Mouse (Mus musculus): ENCODE measurements at regions not wholly inside any gene's neighbourhood (a gene's known extent, or its start where the extent isn't known, plus 50 kb on each side); places are given as distances from the start of the nearest gene placed in this dataset.

- TF ChIP-seq POLR2A (IDR thresholded peaks at IDR 0.05; ENCODE audit: borderline replicate concordance, control insufficient read depth, low read depth, low read length) (no peak), CTCF (IDR thresholded peaks at IDR 0.05; ENCODE audit: control insufficient read depth, insufficient read depth, low read length) (no peak)
- Histone ChIP-seq H3K27ac (ENCODE audit: control insufficient read depth, insufficient read depth, low read depth, low read length, poor library complexity) (no peak overlapping the region), H3K4me3 (replicated peaks; ENCODE audit: control insufficient read depth, low read depth, low read length) (no peak overlapping the region), H3K4me1 (ENCODE audit: control insufficient read depth, insufficient read depth, low read length) (no peaks in the 10 kb centered on the region)
- WGBS: 58% methylated on average over 4 of the region's 4 CpGs
Observed at GRCm38 (mm10) chr13:44086801-44087200, 302.2 kb downstream of the Cd83 start.

GRCm38 (mm10) chr13:44097141-44097540 is 312.6 kb downstream of the Cd83 start:
- H3K27ac ChIP-seq (ENCODE audit: control insufficient read depth, insufficient read depth, low read depth, low read length, poor library complexity): no peak overlapping the region
- TF ChIP-seq POLR2A (IDR thresholded peaks at IDR 0.05; ENCODE audit: borderline replicate concordance, control insufficient read depth, low read depth, low read length) (no peak), CTCF (IDR thresholded peaks at IDR 0.05; ENCODE audit: control insufficient read depth, insufficient read depth, low read length) (no peak)
- WGBS: 36% methylated on average over 2 of the region's 2 CpGs
- no peaks in the 10 kb centered on the region for H3K4me1 ChIP-seq (ENCODE audit: control insufficient read depth, insufficient read depth, low read length)
- H3K4me3 ChIP-seq (replicated peaks; ENCODE audit: control insufficient read depth, low read depth, low read length): no peak overlapping the region

- Histone ChIP-seq H3K27ac (ENCODE audit: control insufficient read depth, insufficient read depth, low read depth, low read length, poor library complexity) (no peak overlapping the region), H3K4me3 (replicated peaks; ENCODE audit: control insufficient read depth, low read depth, low read length) (no peak overlapping the region), H3K4me1 (ENCODE audit: control insufficient read depth, insufficient read depth, low read length) (no peaks in the 10 kb centered on the region)
- TF ChIP-seq POLR2A (IDR thresholded peaks at IDR 0.05; ENCODE audit: borderline replicate concordance, control insufficient read depth, low read depth, low read length) (no peak), CTCF (IDR thresholded peaks at IDR 0.05; ENCODE audit: control insufficient read depth, insufficient read depth, low read length) (no peak)
- WGBS: 85% methylated on average over 9 of the region's 9 CpGs
Observed at GRCm38 (mm10) chr13:44099511-44099910, 314.9 kb downstream of the Cd83 start.

- WGBS: 59% methylated on average over 21 of the region's 21 CpGs
- Histone ChIP-seq H3K27ac (ENCODE audit: control insufficient read depth, insufficient read depth, low read depth, low read length, poor library complexity) (no peak overlapping the region), H3K4me3 (replicated peaks; ENCODE audit: control insufficient read depth, low read depth, low read length) (no peak overlapping the region), H3K4me1 (ENCODE audit: control insufficient read depth, insufficient read depth, low read length) (no peaks in the 10 kb centered on the region)
- TF ChIP-seq POLR2A (IDR thresholded peaks at IDR 0.05; ENCODE audit: borderline replicate concordance, control insufficient read depth, low read depth, low read length) (no peak), CTCF (IDR thresholded peaks at IDR 0.05; ENCODE audit: control insufficient read depth, insufficient read depth, low read length) (no peak)
Observed at GRCm38 (mm10) chr13:44100125-44101067, 315.8 kb downstream of the Cd83 start.

GRCm38 (mm10) chr13:44101161-44101560 is 316.6 kb downstream of the Cd83 start:
- TF ChIP-seq CTCF (IDR thresholded peaks at IDR 0.05; ENCODE audit: control insufficient read depth, insufficient read depth, low read length): no peak
- TF ChIP-seq POLR2A (IDR thresholded peaks at IDR 0.05; ENCODE audit: borderline replicate concordance, control insufficient read depth, low read depth, low read length): no peak
- H3K27ac ChIP-seq (ENCODE audit: control insufficient read depth, insufficient read depth, low read depth, low read length, poor library complexity): no peak overlapping the region
- H3K4me3 ChIP-seq (replicated peaks; ENCODE audit: control insufficient read depth, low read depth, low read length): no peak overlapping the region
- WGBS: 66% methylated on average over 6 of the region's 6 CpGs
- no peaks in the 10 kb centered on the region for H3K4me1 ChIP-seq (ENCODE audit: control insufficient read depth, insufficient read depth, low read length)

- TF ChIP-seq CTCF (IDR thresholded peaks at IDR 0.05; ENCODE audit: control insufficient read depth, insufficient read depth, low read length) (no peak), POLR2A (IDR thresholded peaks at IDR 0.05; ENCODE audit: borderline replicate concordance, control insufficient read depth, low read depth, low read length) (no peak)
- no peak overlapping the region for H3K27ac ChIP-seq (ENCODE audit: control insufficient read depth, insufficient read depth, low read depth, low read length, poor library complexity)
- 64% methylated on average over 6 of the region's 6 CpGs for WGBS
- no peak overlapping the region for H3K4me3 ChIP-seq (replicated peaks; ENCODE audit: control insufficient read depth, low read depth, low read length)
- H3K4me1 ChIP-seq (ENCODE audit: control insufficient read depth, insufficient read depth, low read length): no peaks in the 10 kb centered on the region
Observed at GRCm38 (mm10) chr13:44101806-44102205, 317.2 kb downstream of the Cd83 start.

GRCm38 (mm10) chr13:44102257-44102656 is 317.7 kb downstream of the Cd83 start:
- Histone ChIP-seq H3K27ac (ENCODE audit: control insufficient read depth, insufficient read depth, low read depth, low read length, poor library complexity) (no peak overlapping the region), H3K4me3 (replicated peaks; ENCODE audit: control insufficient read depth, low read depth, low read length) (no peak overlapping the region), H3K4me1 (ENCODE audit: control insufficient read depth, insufficient read depth, low read length) (no peaks in the 10 kb centered on the region)
- WGBS: 83% methylated on average over 4 of the region's 4 CpGs
- TF ChIP-seq CTCF (IDR thresholded peaks at IDR 0.05; ENCODE audit: control insufficient read depth, insufficient read depth, low read length): no peak
- no peak for TF ChIP-seq POLR2A (IDR thresholded peaks at IDR 0.05; ENCODE audit: borderline replicate concordance, control insufficient read depth, low read depth, low read length)

GRCm38 (mm10) chr13:44103340-44103739 is 318.8 kb downstream of the Cd83 start:
- H3K4me1 ChIP-seq (ENCODE audit: control insufficient read depth, insufficient read depth, low read length): no peaks in the 10 kb centered on the region
- 78% methylated on average over 7 of the region's 7 CpGs for WGBS
- TF ChIP-seq CTCF (IDR thresholded peaks at IDR 0.05; ENCODE audit: control insufficient read depth, insufficient read depth, low read length) (no peak), POLR2A (IDR thresholded peaks at IDR 0.05; ENCODE audit: borderline replicate concordance, control insufficient read depth, low read depth, low read length) (no peak)
- H3K27ac ChIP-seq (ENCODE audit: control insufficient read depth, insufficient read depth, low read depth, low read length, poor library complexity): no peak overlapping the region
- H3K4me3 ChIP-seq (replicated peaks; ENCODE audit: control insufficient read depth, low read depth, low read length): no peak overlapping the region

All from bone marrow, adult 2 months (tissue).